Mouse (Mus musculus): ENCODE measurements around the gene H2afz. TPM values are rescaled to one million over a fixed set of nuclear protein-coding genes. Genes with fewer than 3 reads are reported as not detected.
"Not testable (repeated sequence)": the region's sequence is repeated elsewhere in the genome, so short reads cannot be mapped to it uniquely, and the experiment has no call there.

Gene H2afz
- polyA plus RNA-seq, 1 experiment from 2014 or later = 1,866 TPM

DNA sequence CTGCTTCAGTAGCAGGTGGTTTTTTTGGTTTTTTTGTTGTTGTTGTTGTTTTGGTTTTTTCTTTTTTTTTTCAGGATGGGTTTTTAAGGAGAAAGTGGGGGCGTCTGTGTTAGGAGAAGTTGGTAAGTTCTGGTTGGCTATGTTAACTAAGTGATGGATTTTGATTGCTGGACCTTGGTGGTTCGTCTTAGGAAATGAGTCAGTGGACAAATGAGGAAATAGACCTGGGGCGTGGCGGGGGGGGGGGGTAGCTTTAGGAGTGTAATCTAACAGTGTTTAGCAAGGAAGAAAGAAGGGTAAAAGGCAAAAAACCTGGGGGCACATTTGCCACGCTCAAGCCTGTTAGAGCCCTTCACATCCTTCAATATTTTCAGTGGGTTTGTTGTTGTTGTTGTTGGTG is 17.7 kb upstream of the H2afz start:
- no peak overlapping the region for H3K27ac ChIP-seq
- H3K27me3 ChIP-seq = no peaks in the 10 kb centered on the region
- no peak for ATAC-seq (ENCODE audit: low FRiP score, low read depth)
- no peak overlapping the region for H3K9ac ChIP-seq
- no peak overlapping the region for H3K4me2 ChIP-seq (replicated peaks)
- no peak overlapping the region for H3K4me3 ChIP-seq
- H3K9me3 ChIP-seq = no peaks in the 10 kb centered on the region
- no peaks in the 10 kb centered on the region for H3K4me1 ChIP-seq
- WGBS = 84% methylated on average over 5 of the region's 5 CpGs
- no peaks in the 10 kb centered on the region for H3K36me3 ChIP-seq

DNA sequence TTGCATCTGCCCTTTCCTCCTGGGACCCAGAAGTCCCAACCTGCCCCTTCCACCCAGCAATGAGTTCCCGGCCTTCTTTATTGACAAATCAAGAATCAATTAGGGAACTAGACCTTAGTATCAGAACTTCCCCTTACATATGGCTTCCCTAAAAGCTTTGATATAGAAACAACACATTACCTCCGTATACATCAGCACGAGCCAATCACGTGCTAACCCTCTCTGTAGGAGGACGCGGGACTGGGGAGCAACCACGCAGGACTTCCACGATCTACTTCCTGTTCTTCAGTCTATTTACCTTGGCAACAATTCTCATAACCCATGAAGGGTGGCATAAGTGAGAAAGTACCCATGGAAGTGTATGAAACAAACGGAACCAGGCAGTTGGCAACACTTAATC is 15.9 kb upstream of the H2afz start:
- Histone ChIP-seq H3K27me3 (no peaks in the 10 kb centered on the region), H3K27ac (no peak overlapping the region), H3K4me3 (no peak overlapping the region), H3K36me3 (no peaks in the 10 kb centered on the region), H3K4me1 (no peaks in the 10 kb centered on the region), H3K4me2 (replicated peaks) (no peak overlapping the region), H3K9ac (no peak overlapping the region), H3K9me3 (no peaks in the 10 kb centered on the region)
- WGBS = 91% methylated on average over 9 of the region's 9 CpGs
- no peak for ATAC-seq (ENCODE audit: low FRiP score, low read depth)

DNA sequence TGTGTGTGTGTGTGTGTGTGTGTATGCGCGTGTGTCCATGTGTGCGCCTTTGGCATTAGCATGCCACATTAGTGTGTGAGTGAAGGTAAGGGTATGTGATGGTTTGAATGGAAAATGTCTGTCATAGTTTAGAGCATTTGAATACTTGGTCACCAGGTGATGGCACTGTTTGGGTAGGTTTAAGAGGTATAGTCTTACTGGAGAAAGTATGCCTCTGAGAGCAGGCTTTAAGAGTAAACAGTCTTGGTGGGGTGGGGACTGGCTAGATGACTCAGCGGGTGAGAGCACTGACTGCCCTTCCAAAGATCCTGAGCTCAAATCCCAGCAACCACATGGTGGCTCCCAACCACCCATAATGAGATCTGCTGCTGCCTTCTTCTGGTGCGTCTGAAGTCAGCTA is 14.6 kb upstream of the H2afz start:
- H3K36me3 ChIP-seq = no peaks in the 10 kb centered on the region
- H3K9ac ChIP-seq = no peak overlapping the region
- H3K9me3 ChIP-seq = no peaks in the 10 kb centered on the region
- H3K4me1 ChIP-seq = no peaks in the 10 kb centered on the region
- no peak overlapping the region for H3K4me3 ChIP-seq
- WGBS = 87% methylated on average over 5 of the region's 5 CpGs
- H3K27ac ChIP-seq = no peak overlapping the region
- no peak for ATAC-seq (ENCODE audit: low FRiP score, low read depth)
- H3K4me2 ChIP-seq (replicated peaks) = no peak overlapping the region
- no peaks in the 10 kb centered on the region for H3K27me3 ChIP-seq

DNA sequence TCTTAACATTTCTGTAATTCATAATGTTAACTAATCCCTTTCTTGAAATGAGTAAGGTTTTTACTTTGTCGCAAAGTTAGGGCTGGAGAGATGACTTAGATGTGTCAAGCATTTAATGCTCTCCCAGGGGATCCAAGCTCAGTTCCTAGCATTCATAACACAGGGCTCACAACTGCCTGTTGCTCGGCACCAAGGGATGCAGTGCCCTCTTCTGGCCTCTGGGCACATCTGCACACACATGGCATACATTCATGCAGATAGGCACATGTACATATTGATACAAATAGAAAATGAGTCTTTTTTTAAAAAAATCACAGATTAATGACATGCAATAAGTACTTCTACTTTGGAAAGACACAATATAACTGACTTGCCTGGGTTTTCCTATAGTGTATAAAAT is 13.1 kb upstream of the H2afz start:
- no peaks in the 10 kb centered on the region for H3K36me3 ChIP-seq
- no peak overlapping the region for H3K27ac ChIP-seq
- H3K9me3 ChIP-seq = no peaks in the 10 kb centered on the region
- no peaks in the 10 kb centered on the region for H3K4me1 ChIP-seq
- no peak overlapping the region for H3K4me3 ChIP-seq
- no peaks in the 10 kb centered on the region for H3K27me3 ChIP-seq
- WGBS = 89% methylated on average over 2 of the region's 2 CpGs
- no peak overlapping the region for H3K9ac ChIP-seq
- no peak for ATAC-seq (ENCODE audit: low FRiP score, low read depth)
- no peak overlapping the region for H3K4me2 ChIP-seq (replicated peaks)

DNA sequence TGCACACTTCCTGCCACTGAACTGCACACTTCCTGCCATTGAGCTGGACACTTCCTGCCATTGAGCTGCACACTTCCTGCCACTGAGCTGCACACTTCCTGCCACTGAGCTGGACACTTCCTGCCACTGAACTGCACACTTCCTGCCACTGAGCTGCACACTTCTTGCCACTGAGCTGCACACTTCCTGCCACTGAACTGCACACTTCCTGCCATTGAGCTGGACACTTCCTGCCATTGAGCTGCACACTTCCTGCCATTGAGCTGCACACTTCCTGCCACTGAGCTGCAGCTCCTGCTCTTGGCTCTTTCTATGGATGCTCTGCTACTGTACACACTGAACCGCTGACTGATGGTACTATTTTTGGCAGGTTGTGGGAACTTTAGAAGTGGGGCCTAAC is 11.3 kb upstream of the H2afz start:
- WGBS = 100% methylated on average over 1 of the region's 1 CpGs
- H3K9me3 ChIP-seq; H3K27me3 ChIP-seq; H3K36me3 ChIP-seq; H3K27ac ChIP-seq; H3K9ac ChIP-seq; H3K4me2 ChIP-seq (replicated peaks); H3K4me3 ChIP-seq; H3K4me1 ChIP-seq; ATAC-seq (ENCODE audit: low FRiP score, low read depth): not testable (repeated sequence)

DNA sequence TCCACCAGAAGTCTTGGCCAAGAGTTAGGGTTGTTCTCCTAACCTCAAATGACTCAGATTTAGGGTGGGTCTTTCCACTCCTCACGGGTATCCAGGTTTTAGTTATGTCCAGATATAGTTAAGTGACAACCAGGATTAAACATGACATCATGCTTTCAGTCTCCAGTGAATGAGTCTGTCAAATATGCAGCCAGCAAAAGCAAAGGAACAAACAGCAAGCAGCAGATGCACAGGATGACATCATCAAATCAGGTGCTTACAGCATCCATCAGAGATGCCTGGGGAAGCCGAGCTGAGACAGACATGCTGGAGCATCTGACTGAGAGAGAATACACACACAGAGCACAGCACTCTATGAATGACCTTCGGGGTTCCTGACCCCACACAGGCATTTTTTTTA is 9.0 kb upstream of the H2afz start:
- H3K4me2 ChIP-seq (replicated peaks) = no peak overlapping the region
- WGBS = 71% methylated on average over 3 of the region's 3 CpGs

DNA sequence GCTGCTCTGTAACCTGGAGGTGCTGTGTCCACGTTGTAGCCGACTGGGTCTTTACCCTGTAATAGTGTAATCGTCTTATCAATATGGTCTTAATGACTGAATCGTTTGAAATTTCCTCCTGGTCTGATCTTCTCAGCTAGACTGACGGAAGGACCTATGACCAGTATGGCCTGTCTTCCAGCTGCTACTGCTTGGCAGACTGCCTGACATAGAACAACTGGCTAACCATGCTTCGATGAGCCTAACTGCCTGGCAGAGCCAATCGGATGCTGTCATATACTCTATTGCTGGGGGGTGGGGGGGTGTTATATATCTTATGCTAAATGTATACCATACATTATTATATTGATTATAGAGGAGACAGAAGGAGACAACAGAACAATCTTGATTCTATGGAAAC is 8.2 kb upstream of the H2afz start:
- no peak overlapping the region for H3K4me2 ChIP-seq (replicated peaks)
- H3K36me3 ChIP-seq = no peaks in the 10 kb centered on the region
- H3K4me3 ChIP-seq = no peak overlapping the region
- H3K9ac ChIP-seq = no peak overlapping the region
- 0 out of 2 replicates have a peak, but pooled peaks cover 3% of the 10 kb centered on the region for H3K4me1 ChIP-seq
- no peak overlapping the region for H3K27ac ChIP-seq
- no peak for ATAC-seq (ENCODE audit: low FRiP score, low read depth)
- H3K9me3 ChIP-seq = no peaks in the 10 kb centered on the region
- 80% methylated on average over 7 of the region's 7 CpGs for WGBS
- no peaks in the 10 kb centered on the region for H3K27me3 ChIP-seq

More for the DNA sequence above, 9.0 kb upstream of the H2afz start:
- Histone ChIP-seq H3K36me3 (no peaks in the 10 kb centered on the region), H3K27ac (no peak overlapping the region), H3K27me3 (no peaks in the 10 kb centered on the region), H3K9me3 (no peaks in the 10 kb centered on the region), H3K4me3 (no peak overlapping the region), H3K4me1 (0 out of 2 replicates have a peak, but pooled peaks cover under 1% of the 10 kb centered on the region), H3K9ac (no peak overlapping the region)
- no peak for ATAC-seq (ENCODE audit: low FRiP score, low read depth)

DNA sequence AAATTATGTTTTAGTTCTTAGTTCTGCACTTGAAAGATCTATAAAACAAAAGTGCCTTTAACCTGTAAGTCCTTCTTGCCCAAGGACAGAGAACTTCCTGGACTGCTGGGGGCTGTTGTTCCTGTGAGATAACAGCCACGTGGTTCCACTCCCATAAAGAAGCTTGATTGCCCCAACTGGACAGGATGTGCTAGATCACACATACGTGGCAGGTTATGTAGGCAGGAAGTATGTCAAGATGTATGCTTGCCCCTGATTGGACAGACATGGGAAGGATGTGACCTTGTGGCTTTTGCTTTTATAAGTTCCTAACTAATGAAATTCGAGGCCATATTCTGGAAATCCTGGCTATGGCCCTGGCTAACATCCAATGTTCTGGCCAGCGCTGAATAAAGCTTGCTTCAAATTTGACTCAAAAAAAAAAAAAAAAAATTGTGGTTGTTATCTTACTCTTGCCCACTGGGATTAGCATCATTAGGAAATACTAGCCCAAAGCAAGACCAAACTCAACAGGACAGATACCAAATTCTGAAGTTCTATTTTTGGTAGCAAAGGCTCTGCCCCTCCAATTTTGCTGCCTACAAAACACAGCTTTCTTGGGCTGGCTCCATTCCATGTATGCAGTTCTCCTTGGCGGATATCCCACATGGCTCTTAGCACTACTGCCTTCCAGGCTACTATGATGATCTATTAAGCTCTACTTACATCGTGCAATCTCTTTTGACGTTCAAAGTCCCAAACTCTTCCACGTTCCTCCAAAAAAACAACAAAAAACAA is 3.7 kb upstream of the H2afz start:
- no peak overlapping the region for H3K4me2 ChIP-seq (replicated peaks)
- H3K9me3 ChIP-seq = no peaks in the 10 kb centered on the region
- no peaks in the 10 kb centered on the region for H3K27me3 ChIP-seq
- no peak overlapping the region for H3K9ac ChIP-seq
- H3K36me3 ChIP-seq = no peaks in the 10 kb centered on the region
- peaks cover 8% of the 10 kb centered on the region for H3K4me1 ChIP-seq
- H3K4me3 ChIP-seq = no peak overlapping the region
- H3K27ac ChIP-seq = no peak overlapping the region
- ATAC-seq (ENCODE audit: low FRiP score, low read depth) = no peak
- WGBS = 63% methylated on average over 8 of the region's 8 CpGs

DNA sequence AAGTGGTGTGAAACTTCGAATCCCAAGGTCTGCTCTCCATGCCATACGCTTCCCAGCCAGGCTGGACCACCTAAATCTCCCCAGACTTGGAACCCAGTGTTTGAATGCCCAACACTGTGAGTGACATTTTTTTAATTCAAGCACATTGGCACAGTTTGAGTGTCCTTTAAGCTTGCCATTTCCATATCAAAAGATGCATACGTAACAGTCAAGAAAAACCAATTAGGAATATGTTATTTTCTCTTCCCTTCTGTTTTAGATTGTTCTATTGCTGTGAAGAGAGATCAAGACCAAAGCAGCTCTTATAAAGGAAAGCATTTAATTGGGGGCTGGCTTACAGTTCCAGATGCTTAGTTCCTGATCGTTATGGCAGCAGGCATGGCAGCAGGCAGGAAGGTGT is 2.9 kb upstream of the H2afz start:
- no peaks in the 10 kb centered on the region for H3K27me3 ChIP-seq
- H3K4me3 ChIP-seq = no peak overlapping the region
- no peak overlapping the region for H3K27ac ChIP-seq
- no peaks in the 10 kb centered on the region for H3K36me3 ChIP-seq
- 88% methylated on average over 4 of the region's 4 CpGs for WGBS
- H3K9ac ChIP-seq = no peak overlapping the region
- H3K4me2 ChIP-seq (replicated peaks) = no peak overlapping the region
- peaks cover 13% of the 10 kb centered on the region for H3K4me1 ChIP-seq
- no peak for ATAC-seq (ENCODE audit: low FRiP score, low read depth)
- H3K9me3 ChIP-seq = no peaks in the 10 kb centered on the region

DNA sequence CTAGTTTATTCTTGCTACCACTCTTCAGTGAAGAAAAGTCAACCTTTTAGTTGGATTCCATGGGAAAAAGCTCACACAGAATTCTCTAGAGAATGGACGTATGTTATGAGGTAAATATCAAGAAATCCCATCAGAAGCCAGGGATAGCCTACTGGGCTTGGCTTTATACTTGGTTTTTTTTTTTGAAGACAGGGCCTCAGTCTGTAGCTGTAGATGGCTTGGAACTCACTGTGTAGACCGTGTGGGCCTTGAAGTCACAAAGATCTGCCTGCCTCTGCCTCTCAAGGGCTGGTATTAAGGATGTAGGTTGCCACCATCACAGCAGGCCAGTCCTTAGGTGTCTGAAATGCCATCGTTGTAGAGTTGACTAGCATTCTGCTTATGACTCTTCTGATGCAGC is 1.7 kb upstream of the H2afz start:
- H3K27ac ChIP-seq = no peak overlapping the region
- H3K27me3 ChIP-seq = no peaks in the 10 kb centered on the region
- no peaks in the 10 kb centered on the region for H3K9me3 ChIP-seq
- H3K36me3 ChIP-seq = peaks cover 3% of the 10 kb centered on the region; the same call in 1 of the 2 replicates
- no peak overlapping the region for H3K4me2 ChIP-seq (replicated peaks)
- 85% methylated on average over 3 of the region's 3 CpGs for WGBS
- ATAC-seq (ENCODE audit: low FRiP score, low read depth) = no peak
- no peak overlapping the region for H3K4me3 ChIP-seq
- H3K4me1 ChIP-seq = peaks cover 21% of the 10 kb centered on the region
- H3K9ac ChIP-seq = no peak overlapping the region

DNA sequence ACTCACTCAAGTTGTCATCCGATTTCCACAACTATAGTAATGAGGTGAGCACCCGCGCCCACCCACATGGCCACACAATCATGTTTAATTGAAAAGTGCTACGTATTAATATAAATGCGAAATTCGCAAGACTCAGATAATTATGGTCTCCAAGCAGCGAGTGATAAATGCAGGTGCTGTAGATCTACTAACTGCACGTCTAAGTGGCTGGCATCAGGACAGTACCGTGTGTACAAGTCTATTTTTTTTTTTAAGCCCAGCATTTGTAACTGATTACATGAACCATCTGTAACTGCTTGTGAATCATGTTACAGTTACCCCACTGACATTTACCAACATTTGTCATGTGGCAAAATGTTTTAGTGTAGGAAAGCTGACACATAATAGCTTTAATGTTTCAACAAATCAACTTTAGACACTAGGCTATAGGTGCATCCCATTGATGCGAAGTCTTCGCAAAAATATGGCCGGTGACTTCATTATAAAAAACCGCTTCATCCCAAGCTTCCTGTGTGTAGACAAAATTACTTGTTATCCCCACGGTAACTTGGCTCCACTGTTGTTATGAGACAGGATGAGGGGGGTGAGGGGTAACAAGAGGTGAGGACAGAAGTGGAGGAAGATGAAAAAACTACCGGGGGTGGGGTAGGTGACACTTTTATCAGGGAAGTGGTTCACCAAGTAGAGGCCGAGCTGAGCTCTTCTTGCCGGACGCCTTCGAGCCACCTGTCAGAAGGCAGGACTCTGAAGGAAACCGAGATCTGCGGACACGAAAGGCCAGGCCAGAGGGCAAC is 760 bp upstream of the H2afz start:
- Histone ChIP-seq H3K4me2 (replicated peaks) (peak overlapping the region; percentile 65), H3K27me3 (no peaks in the 10 kb centered on the region), H3K9ac (peak overlapping the region; percentile 74), H3K4me3 (peak overlapping the region; percentile 83), H3K4me1 (peaks cover 21% of the 10 kb centered on the region), H3K36me3 (peaks cover 3% of the 10 kb centered on the region; the same call in 1 of the 2 replicates), H3K9me3 (no peaks in the 10 kb centered on the region), H3K27ac (peak overlapping the region; percentile 99)
- ATAC-seq (ENCODE audit: low FRiP score, low read depth) = no peak; the same call in 1 of the 2 replicates
- 32% methylated on average over 22 of the region's 22 CpGs for WGBS

All from limb, embryonic 13.5 days (tissue).